Mouse (Mus musculus) left cerebral cortex, adult 11 months (tissue): ENCODE results near the gene Rabepk.
"Not testable (repeated sequence)": the region's sequence is repeated elsewhere in the genome, so short reads cannot be mapped to it uniquely, and the experiment has no call there.

Experiments used
- DNase-seq: peaks from one replicate; pipeline ENCODE4 v3.0.0; 2022; ENCODE audit warnings: low spot score

Rabepk gene

DNA sequence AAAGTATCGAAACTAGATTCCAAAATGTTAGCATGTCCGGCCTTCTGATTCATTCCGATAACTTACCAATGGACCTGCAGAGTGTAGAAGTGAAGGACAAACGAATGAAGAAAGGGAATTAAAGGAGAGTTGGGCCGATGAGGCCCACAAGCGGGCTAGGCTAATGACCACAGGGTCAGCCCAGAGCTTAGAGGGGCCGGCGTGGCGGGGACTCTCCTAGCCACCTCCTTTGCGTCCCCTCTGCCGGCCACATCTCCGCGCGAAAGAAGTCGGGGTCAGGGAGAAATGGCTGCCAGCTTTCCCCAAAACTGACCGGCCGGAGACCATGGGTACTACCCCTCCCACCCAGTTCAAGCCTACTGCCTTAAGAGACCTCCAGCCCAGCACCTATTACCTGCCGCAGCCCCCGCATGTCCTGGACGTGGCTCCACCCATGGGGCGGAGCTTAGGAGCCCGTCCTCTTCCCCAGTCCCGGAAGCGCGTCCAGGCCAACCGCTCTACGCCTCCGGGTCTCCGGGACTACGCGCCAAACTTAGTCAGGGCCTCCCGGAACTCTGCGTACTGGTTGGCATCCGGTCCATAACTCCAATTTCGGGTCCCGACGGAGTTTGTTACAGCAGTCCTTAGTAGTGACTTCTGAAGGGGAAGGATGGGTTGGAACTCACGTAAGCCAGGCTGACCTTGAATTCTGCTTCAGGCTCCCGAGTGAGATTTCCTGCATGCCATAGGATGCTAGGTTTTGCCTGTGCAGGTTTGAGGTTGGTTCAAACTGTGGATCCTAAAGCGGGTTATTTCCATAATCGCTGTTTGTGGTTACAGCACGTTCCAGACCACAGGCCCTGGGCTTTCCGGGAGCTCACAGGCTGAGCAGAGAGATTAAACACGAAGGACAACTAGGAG lies at the start of gene Rabepk:
TSS of gene Rabepk (minus strand) at position 556 of the 900 bp plus-strand sequence.
- peak; percentile 67 for DNase-seq

DNA sequence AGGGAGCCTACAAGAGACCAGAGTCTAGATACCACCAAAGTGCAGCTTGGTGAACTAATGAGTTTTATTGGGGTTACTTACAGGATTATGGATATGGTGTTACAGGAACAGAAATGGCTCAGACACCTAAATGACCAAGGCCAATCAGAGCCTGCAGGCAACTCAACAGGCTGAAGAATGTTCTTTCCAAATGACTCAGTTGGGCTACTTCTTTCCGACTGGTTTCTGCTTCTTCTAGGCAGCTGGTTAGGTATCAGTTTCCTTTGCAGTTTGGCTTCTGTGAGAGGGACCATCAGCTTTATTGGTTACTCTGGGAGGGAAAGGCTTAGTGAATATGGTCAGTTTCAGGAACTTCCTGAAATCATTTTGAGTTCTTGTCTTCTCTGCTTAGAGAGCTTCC lies 48.0 kb upstream of the Rabepk start:
- no peak for DNase-seq

DNA sequence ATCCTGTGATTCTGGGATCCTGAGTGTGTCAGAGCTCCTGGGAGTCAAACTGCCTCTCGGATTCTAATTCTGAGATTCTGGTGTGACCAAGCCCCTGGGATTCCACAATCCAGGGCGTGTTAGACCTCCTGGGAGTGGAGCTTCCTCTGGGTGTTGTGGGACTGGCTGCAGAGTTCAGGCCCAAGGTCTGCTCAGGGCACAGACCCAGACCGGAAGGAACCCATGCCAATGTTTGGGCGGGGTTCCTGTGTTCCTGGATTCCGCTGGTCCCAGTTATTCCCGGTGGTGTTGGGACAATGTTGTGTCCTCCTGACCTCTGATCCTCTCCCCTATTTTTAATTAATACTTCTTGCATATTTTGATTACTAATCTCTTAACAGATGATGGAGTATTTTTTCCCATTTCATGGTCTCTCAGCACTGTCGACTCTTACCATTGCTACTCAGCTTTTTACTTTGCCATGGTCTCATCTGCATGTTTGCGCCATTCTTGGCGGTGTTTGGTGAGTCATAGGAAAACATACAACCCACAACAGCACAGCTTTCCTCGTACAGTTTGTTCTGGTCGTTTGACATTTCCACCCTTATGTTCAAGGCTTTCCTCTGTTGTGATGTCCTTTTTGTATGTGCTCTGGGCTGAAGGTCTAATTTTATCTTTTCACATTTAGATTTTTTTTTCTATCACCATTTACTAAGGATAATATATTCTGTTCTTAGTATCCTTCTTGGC lies 43.7 kb upstream of the Rabepk start:
- DNase-seq: peak; percentile 12

DNA sequence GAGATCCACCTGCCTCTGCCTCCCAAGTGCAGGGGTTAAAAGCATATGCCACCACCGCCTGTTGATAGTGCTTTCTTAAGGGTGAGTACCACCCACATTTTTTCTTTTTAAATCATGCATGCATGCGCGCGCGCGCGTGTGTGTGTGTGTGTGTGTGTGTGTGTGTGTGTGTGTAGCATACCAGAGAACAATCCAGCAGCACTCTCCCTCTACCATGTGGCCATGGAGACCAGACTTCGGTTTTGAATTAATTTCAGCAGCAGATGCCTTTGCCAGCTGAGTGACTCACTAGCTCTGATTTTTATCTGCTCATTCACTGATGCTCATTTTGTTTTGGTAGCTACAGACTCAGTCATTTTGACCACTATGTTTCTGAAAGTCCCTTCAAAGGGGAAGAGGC lies 42.0 kb upstream of the Rabepk start:
- DNase-seq: peak; percentile 18

DNA sequence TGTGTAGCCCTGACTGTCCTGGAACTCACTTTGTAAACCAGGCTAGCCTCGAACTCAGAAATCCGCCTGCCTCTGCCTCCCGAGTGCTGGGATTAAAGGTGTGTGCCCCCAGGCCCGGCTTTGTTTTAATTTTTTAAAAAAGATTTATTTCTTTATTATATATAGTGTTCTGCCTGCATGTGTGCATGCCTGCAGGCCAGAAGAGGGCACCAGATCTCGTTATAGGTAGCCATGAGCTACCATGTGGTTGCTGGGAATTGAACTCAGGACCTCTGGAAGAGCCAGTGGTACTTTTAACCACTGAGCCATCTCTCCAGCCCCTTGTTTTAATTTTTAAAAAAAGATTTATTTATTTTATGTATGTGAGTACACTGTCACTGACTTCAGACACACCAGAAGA lies 40.4 kb upstream of the Rabepk start:
- DNase-seq: not testable (repeated sequence)

DNA sequence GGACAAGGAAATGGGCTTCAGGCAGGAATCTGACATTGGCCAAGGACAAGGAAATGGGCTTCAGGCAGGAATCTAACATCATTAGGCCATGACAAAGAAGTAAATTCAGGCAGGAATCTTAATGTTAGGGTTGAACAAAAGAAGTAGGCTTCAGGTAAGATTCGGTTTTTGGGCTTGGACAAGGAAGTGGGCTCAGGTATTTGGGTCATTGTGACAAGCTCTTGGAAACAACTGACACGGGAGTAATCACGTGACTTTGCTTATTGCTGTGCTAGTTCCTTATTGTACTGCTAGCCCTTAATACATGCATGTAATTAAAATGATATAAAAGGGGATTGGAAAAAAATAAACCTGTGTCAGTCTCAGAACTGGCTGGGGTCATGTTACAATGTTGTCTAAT lies 36.0 kb upstream of the Rabepk start:
- no peak for DNase-seq

DNA sequence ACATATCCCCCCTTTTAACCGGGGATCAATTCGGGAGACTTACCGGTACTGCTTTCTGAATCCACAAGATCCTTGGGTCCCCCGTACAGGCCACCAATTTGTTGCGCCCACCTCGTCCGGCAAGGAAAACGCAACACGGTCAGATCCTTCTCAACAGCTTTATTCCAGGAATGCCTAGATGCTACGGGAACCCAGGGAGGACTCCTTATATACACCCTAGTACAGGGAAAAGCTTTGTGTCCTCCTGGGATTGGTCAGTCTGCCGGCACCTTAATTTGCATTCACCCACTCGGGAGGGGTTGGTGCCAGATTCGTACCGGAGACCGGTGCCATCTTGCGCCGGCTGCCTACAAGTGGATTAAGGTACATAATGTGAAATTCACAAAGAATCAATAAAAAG lies 33.9 kb upstream of the Rabepk start:
- DNase-seq: no peak

DNA sequence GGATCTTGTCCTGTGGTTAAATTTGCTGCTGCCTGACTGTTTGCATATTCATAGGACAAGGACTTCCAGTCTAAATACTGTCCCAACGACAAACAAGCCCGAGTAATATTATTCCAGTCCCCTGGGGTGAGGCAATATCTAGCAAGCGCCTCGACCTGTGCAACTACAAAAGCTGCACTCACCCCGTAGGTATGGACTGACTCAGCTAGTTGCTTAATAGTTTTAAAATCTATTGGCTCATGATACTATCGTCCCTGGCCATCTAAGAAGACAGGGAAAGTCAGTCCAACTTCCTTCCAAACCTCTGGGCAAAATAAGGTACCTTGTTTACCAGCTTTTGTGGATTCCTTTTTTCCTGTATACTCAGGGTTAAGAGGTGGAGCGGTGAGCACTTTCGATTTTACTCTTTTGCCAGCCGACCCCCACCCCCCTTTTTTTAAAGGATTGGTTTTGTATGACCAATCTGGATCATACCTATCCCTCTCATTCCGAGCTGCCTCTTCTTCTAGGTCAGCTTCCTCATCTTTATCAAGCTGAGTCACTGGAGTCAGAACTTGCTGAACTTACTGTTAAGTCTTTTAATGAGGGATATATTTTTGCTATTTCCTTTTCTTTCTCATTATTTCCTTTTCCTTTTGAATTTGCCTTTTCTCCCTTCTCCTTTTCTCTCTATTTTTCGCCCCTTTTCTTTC lies 33.2 kb upstream of the Rabepk start, which contains the start of gene Gm34653:
TSS of gene Gm34653 (plus strand) at position 242 of the 692 bp plus-strand sequence.
- DNase-seq: not testable (repeated sequence)

DNA sequence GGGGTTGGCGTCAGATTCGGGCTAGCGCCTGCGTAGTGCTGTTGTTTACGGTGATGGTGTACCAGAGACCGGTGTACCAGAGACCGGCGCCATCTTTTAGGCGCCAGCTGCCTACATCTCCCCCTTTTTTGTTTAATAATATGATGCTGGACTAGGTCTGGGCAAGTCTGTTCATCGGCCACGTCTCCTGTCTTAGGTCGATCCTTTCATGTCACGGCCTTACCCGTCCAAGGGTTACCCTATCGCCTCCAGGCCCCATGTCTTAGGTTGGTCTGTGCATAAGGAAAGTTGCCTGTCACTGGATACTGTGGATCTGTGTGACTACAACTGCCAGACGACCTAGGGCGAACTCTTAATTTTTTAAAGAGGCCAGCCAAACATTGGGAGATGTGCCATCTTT lies 30.4 kb upstream of the Rabepk start:
- not testable (repeated sequence) for DNase-seq

DNA sequence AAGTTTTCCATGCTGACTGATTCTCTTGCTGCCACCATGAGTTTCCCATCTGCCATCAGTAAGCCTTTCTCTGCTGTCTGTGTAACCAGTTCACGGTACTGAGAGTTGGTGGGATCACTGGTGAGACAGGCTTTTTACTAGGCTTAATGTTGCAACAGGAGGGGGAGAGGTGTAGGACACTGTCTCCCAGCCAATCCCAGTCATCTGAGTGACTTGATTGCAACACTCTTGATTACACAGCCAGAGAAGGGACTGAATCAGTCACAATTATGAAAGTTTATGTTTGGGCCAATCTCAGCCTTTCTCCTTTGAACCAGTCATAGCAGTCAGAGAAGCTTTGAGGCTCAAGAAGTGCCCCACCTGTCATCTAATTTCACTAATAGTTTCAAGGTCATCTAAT lies 28.3 kb upstream of the Rabepk start:
- no peak for DNase-seq

DNA sequence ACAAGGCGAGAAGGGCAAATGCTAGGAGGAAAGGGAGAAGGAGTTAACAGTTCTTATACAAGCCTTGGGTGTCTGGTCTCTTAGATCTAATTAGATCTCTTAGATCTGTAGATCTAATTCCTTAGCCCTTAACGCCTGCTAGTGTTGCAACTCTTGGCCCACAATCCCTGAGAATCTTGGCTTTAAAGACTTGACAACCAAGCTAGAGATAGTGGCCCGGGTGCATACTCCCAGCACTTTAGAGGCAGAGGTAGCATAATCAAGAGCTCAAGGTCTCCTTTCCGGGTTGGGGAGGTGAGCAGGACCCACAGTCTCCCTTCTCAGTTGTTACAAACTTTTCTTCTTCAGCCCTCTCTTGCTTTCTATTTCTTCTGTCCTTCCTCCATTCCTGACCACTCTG lies 27.9 kb upstream of the Rabepk start:
- DNase-seq: no peak

DNA sequence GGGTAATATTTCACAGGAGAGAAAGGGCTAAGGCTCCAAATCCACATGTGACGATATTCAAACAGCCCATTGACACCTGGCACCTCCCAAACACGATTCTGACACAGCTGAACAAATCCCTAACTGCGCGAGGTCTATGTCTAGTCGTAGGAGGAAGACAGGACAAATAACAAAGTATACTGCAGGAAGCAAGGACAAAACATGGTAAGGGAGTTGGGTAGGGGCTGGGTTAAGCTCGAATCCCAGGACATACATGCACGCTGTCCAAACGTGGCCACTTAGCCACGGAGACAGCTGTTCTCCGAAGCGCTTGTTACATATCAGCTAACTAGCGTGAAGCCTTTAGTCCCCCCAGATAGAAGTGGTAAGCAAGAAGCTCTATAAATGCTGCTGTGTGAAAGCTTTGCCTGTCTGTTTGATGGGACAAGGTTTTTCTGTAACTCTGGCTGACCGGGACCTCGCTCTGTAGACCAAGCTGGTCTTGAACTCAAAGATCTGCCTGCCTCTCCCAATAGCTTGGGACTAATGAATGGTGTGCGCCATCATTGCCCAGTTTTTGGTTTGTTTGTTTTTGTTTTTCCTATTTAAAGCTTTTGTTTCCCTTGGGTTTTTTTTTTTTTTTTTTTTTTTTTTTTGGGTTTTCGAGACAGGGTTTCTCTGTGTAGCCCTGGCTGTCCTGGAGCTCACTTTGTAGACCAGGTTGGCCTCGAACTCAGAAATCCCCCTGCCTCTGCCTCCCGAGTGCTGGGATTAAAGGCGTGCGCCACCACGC lies 26.9 kb upstream of the Rabepk start:
- DNase-seq: no peak

DNA sequence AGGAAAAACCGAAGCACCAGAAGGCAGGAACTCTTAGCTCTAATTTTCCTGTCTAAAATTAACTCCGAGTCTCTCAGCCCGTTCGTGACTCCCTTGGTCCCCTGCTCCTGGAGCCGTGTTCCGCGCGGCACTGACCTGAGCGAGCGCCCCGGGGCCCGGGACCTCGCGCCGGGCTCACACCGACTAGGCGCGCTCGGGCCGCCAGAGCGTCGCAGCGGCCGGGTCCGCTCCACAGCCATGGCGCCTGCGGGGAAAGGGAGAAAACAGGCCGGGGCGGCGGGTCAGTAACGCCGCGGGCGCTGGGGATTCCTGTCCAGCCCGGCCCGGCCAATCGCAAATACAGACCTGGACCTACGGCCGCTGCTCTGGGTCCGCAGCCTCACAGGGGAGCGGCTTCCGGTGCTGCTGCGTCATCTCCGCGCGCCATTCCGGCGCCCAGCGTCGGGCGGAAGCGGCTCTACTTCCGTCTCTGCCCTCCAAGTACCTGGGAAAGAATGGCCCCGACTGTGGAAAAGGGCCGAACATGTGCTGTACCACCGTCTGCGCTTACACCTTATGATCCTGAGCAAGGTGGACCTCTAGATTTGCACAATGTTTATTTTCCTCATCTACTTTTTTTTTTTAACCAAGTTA lies 26.2 kb upstream of the Rabepk start, which contains the start of gene Fbxw2:
TSS of gene Fbxw2 (minus strand) at position 485 of the 633 bp plus-strand sequence.
- peak; percentile 84 for DNase-seq

DNA sequence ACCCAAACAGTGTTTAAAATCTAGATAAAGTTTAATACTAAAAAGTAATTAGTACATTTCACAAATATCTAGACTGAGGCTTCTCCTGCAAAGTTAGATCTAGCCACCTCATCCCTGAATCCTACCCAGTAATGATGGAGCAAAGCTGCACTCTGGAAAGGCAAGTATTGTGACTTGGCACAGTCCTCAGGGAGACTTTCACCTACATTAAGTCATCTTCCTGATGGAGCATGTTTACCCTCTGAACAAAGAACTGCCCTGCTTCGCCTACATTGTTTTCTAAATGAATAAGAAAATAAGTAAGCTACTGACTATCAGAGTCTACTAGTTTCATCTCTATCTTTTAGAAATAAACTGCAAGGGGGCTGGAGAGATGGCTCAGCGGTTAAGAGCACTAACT lies 18.8 kb upstream of the Rabepk start:
- no peak for DNase-seq

DNA sequence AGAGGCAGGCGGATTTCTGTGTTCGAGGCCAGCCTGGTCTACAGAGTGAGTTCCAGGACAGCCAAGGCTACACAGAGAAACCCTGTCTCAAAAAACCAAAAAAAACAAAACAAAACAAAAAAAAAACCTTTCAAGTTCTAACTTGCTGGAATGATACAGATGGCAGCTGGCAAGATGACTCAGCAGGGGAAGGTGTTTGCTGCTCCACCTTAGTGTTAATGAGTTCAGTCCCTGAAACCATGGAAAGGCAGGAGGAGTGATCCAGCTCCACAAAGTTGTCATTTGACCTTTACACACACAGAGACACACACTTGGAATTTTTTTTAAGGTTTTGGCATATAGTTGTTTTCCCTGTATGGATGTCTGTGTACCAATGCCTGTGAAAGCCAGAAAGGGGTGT lies 16.2 kb upstream of the Rabepk start:
- DNase-seq: not testable (repeated sequence)

DNA sequence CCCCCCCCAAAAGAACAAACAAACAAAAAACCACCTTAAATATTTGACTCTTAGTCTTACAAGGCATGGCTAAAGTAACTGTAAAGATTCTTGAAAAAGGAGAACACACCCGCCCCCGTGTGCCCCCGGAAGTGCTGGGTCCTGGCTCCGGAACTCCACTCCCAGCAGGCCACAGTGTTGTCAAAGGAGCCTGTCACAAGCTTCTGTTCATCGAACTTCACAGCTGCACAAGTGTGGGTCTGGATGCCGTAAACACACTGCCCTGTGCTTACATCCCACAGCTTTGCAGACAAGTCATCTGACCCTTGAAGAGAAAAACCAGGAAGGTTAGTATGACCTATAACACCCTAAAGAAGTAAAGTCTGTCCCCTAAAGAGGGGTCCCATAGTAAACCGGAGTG lies 13.0 kb upstream of the Rabepk start:
- no peak for DNase-seq

DNA sequence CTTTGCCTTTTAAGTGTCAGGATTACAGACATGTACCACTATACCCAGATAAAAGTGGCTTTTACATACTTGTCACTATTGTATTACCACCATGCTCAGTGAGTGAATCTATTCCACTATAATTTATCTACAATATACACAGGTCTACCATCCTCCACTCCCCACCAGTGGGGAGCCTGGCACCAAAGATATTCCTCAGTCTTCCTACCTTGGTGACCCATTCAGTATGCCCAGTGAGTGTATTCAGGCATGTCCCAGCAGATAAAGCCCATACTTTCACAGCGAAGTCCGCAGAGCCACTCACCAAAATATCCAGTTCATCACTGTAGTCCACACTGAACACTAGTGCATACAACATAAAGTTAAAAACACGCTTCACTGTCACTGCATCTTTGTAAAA lies 11.1 kb upstream of the Rabepk start:
- no peak for DNase-seq

DNA sequence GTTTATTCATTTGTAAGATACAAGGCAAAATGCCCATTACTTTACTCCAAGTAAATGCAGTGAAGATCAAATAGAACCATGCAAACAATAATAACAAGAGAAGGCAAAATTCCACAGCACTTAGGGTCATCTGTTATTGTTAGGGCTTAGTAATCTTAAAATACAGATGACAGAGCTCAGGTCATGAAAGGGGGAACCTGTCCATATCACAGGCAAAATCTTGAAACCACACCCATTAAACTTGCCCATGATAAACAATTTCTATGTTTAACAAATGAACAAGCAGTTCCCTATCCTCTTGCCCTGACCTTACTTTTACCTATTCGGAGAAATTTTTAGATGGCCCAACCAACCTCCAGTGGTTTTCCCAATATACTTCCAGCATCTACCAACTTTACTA lies 9.9 kb upstream of the Rabepk start:
- no peak for DNase-seq

DNA sequence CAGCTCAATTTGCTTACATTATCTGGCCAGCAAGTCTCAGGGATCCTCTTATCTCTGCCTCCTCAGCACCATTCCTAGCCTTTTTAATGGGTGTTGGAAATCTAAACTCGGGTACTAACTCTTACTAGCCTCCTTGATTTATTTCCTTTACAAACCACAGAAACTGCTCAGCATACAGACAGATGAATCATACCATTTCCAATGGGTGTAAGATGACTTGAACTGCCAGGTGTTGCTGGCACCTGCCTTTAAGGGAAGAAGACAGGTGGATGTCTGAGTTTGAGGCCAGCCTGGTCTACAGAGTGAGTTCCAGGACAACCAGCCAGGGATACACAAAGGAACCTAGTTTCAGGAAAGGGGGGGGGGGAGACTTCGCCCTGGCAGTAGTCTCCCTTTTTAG lies 8.3 kb upstream of the Rabepk start:
- DNase-seq: no peak

DNA sequence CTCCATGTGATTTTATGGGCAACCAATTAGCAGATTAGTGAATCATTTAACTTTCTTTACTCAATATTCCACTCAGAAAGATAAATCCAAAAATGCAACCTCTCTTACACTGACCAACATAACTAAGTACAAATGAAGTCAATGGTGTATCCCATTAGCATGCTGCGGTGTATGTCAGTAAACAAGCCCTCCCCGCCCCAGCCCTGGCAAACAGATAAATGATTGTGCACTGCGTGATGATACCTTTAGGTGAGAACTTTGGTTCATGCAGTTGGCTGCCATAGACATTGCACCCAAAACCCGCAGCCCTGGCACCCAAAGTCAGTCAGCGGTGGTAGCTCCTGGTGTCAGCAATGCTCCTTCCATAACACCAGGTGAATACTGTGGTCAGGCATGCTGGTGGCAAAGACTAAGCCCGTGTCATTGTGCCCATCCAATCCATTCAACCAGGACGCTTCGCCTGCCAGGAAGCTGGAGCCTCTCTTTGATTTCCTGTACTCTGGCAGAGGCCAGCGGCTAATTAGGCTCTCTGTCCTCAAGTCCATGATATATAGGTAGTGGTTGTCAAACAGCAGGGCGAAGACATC lies 5.7 kb upstream of the Rabepk start:
- DNase-seq: no peak

DNA sequence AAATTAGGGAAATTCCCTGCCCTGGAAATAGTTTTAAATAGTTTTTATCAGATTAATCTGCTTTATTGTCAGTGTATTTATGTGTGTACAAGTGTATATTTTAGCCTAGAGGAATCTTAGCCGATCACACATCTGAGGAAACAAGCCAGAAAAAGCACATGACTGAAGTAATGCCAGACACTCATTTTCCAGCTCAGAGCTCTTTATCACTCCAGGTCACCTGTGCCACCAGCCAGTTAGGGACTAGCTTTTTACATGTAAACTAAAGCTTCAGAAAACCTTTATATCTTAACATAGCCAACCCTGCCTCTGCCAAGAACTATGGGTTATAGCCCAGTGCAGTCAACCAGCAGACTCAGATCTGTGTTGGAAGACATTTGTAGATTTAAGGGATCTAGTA lies 5.1 kb upstream of the Rabepk start:
- no peak for DNase-seq
